Mouse (Mus musculus): ENCODE data around the gene Ksr1. TPM values are rescaled to one million over a fixed set of nuclear protein-coding genes. Genes with fewer than 3 reads are reported as not detected.
A peak's percentile ranks its signal among the peaks of the same experiment; 100 is the strongest.

The Ksr1 gene
- total and polyA plus RNA-seq, 3 experiments, result 22.5 to 73.1 (median 61.2) TPM

- dilution Hi-C loops (cut with MboI; ENCODE audit: extremely low pct_ligation_motif_present, extremely low pct_unique_long_range_greater_than_20kb, low sequenced_read_pairs), result no loop called here
- in situ Hi-C loops (cut with MboI; ENCODE audit: low pct_ligation_motif_present, low pct_unique_long_range_greater_than_20kb, low sequenced_read_pairs), result no loop called here
- no peak overlapping the region for H3K4me3 ChIP-seq (replicated peaks in 1 of 3; ENCODE audit: low read depth in 2 of 3, low read length in 2 of 3, poor library complexity in 1 of 3)
These were observed 29.5 kb downstream of the Ksr1 start for GRCm38 (mm10) chr11:79116665-79117064.

GRCm38 (mm10) chr11:79115659-79116058 is 30.5 kb downstream of the Ksr1 start:
- in situ Hi-C loops (cut with MboI; ENCODE audit: low pct_ligation_motif_present, low pct_unique_long_range_greater_than_20kb, low sequenced_read_pairs) (no loop called here), dilution Hi-C loops (cut with MboI; ENCODE audit: extremely low pct_ligation_motif_present, extremely low pct_unique_long_range_greater_than_20kb, low sequenced_read_pairs) (no loop called here)
- TF ChIP-seq TBP (conservative IDR thresholded peaks at IDR 0.05; ENCODE audit: low read depth, low read length) (no peak), GABPA (IDR thresholded peaks at IDR 0.05; ENCODE audit: insufficient replicate concordance, low read depth, low read length) (no peak), JUND (conservative IDR thresholded peaks at IDR 0.05; ENCODE audit: low read depth, low read length) (no peak)
- H3K9me3 ChIP-seq (replicated peaks; ENCODE audit: low read length), result no peaks in the 10 kb centered on the region
- peaks cover 93% of the 10 kb centered on the region for H3K79me2 ChIP-seq (replicated peaks; ENCODE audit: control insufficient read depth, extremely low read depth, insufficient read depth, poor library complexity, severe bottlenecking)
- no peak overlapping the region for H3K27ac ChIP-seq (ENCODE audit: insufficient read depth, low read depth)
- H3K9ac ChIP-seq (ENCODE audit: insufficient read depth, low read depth), result no peak overlapping the region
- H3K4me3 ChIP-seq (replicated peaks in 1 of 3; ENCODE audit: low read depth in 2 of 3, low read length in 2 of 3, poor library complexity in 1 of 3), result no peak overlapping the region
- no peak for DNase-seq (ENCODE audit: extremely low read depth)
- H3K4me2 ChIP-seq (ENCODE audit: insufficient read depth, low read depth, poor library complexity, severe bottlenecking), result no peak overlapping the region
- peaks cover 0 to 57% of the 10 kb centered on the region in 2 experiments for H3K36me3 ChIP-seq (replicated peaks in 1 of 2; ENCODE audit: control insufficient read depth in 1 of 2, insufficient read depth in 1 of 2, low read length in 1 of 2)
- H3K4me1 ChIP-seq (ENCODE audit: control insufficient read depth in 1 of 2, insufficient read depth in 2 of 2), result peaks cover 62 to 94% of the 10 kb centered on the region in 2 experiments
- H3K27me3 ChIP-seq (replicated peaks), result no peaks in the 10 kb centered on the region

More at GRCm38 (mm10) chr11:79116665-79117064, 29.5 kb downstream of the Ksr1 start:
- no peak for DNase-seq (ENCODE audit: extremely low read depth)
- Histone ChIP-seq H3K27me3 (replicated peaks) (no peaks in the 10 kb centered on the region), H3K4me1 (ENCODE audit: control insufficient read depth in 1 of 2, insufficient read depth in 2 of 2) (peaks cover 64 to 100% of the 10 kb centered on the region in 2 experiments), H3K36me3 (replicated peaks in 1 of 2; ENCODE audit: control insufficient read depth in 1 of 2, insufficient read depth in 1 of 2, low read length in 1 of 2) (peaks cover 2 to 64% of the 10 kb centered on the region in 2 experiments), H3K9ac (ENCODE audit: insufficient read depth, low read depth) (no peak overlapping the region), H3K9me3 (replicated peaks; ENCODE audit: low read length) (no peaks in the 10 kb centered on the region), H3K4me2 (ENCODE audit: insufficient read depth, low read depth, poor library complexity, severe bottlenecking) (0 out of 2 replicates have a peak overlapping the region, but pooled peaks have one; percentile 14), H3K79me2 (replicated peaks; ENCODE audit: control insufficient read depth, extremely low read depth, insufficient read depth, poor library complexity, severe bottlenecking) (peaks cover 97% of the 10 kb centered on the region), H3K27ac (ENCODE audit: insufficient read depth, low read depth) (peak overlapping the region; percentile 59)
- TF ChIP-seq PAX5 (IDR thresholded peaks at IDR 0.05; ENCODE audit: low read length), result no peak
- no peak for TF ChIP-seq ZMIZ1 (IDR thresholded peaks at IDR 0.05; ENCODE audit: low read depth, low read length)
- TF ChIP-seq CTCF (conservative IDR thresholded peaks at IDR 0.05 in 1 of 2, IDR thresholded peaks at IDR 0.05 in 1 of 2; ENCODE audit: low read depth in 2 of 2, low read length in 2 of 2), result no peak
- no peak for TF ChIP-seq TCF12 (IDR thresholded peaks at IDR 0.05; ENCODE audit: low read depth, low read length)
- TF ChIP-seq HCFC1 (IDR thresholded peaks at IDR 0.05; ENCODE audit: low read depth, low read length), result no peak
- no peak for TF ChIP-seq ELF1 (IDR thresholded peaks at IDR 0.05; ENCODE audit: low read depth, low read length)
- no peak for TF ChIP-seq RCOR1 (conservative IDR thresholded peaks at IDR 0.05; ENCODE audit: low read depth, low read length)
- TF ChIP-seq UBTF (IDR thresholded peaks at IDR 0.05; ENCODE audit: low read depth, low read length), result no peak
- no peak for TF ChIP-seq CHD1 (IDR thresholded peaks at IDR 0.05; ENCODE audit: low read depth, low read length)

- Histone ChIP-seq H3K4me2 (ENCODE audit: insufficient read depth, low read depth, poor library complexity, severe bottlenecking) (no peak overlapping the region), H3K9me3 (replicated peaks; ENCODE audit: low read length) (no peaks in the 10 kb centered on the region), H3K4me3 (replicated peaks in 1 of 3; ENCODE audit: low read depth in 2 of 3, low read length in 2 of 3, poor library complexity in 1 of 3) (no peak overlapping the region), H3K27ac (ENCODE audit: insufficient read depth, low read depth) (no peak overlapping the region), H3K9ac (ENCODE audit: insufficient read depth, low read depth) (no peak overlapping the region), H3K79me2 (replicated peaks; ENCODE audit: control insufficient read depth, extremely low read depth, insufficient read depth, poor library complexity, severe bottlenecking) (peaks cover 92% of the 10 kb centered on the region), H3K27me3 (replicated peaks) (no peaks in the 10 kb centered on the region), H3K4me1 (ENCODE audit: control insufficient read depth in 1 of 2, insufficient read depth in 2 of 2) (peaks cover 59 to 93% of the 10 kb centered on the region in 2 experiments), H3K36me3 (replicated peaks in 1 of 2; ENCODE audit: control insufficient read depth in 1 of 2, insufficient read depth in 1 of 2, low read length in 1 of 2) (peaks cover 3 to 59% of the 10 kb centered on the region in 2 experiments)
- dilution Hi-C loops (cut with MboI; ENCODE audit: extremely low pct_ligation_motif_present, extremely low pct_unique_long_range_greater_than_20kb, low sequenced_read_pairs), result no loop called here
- in situ Hi-C loops (cut with MboI; ENCODE audit: low pct_ligation_motif_present, low pct_unique_long_range_greater_than_20kb, low sequenced_read_pairs), result no loop called here
- no peak for DNase-seq (ENCODE audit: extremely low read depth)
- TF ChIP-seq ZNF384 (IDR thresholded peaks at IDR 0.05; ENCODE audit: low read depth, low read length) (0 out of 2 replicates have a peak, but pooled peaks have one; percentile 16), BHLHE40 (IDR thresholded peaks at IDR 0.05; ENCODE audit: low read depth, low read length) (no peak)
These were observed 32.1 kb downstream of the Ksr1 start for GRCm38 (mm10) chr11:79114061-79114460.
